Mouse (Mus musculus): ENCODE data around the gene Prr22.

Prr22 gene

GRCm38 (mm10) chr17:56769950-56770349 lies at the start of gene Prr22:
Gene Prr22 (plus strand): TSS chr17:56770250.
- DNase-seq (ENCODE audit: low read depth, low spot score), result no peak

GRCm38 (mm10) chr17:56722441-56722840 lies 47.6 kb upstream of the Prr22 start:
- DNase-seq (ENCODE audit: low read depth, low spot score), result no peak

GRCm38 (mm10) chr17:56723419-56724161 lies 46.5 kb upstream of the Prr22 start:
- no peak for DNase-seq (ENCODE audit: low read depth, low spot score)

- no peak for DNase-seq (ENCODE audit: low read depth, low spot score)
These were observed 42.9 kb upstream of the Prr22 start for GRCm38 (mm10) chr17:56727029-56727649.

- DNase-seq (ENCODE audit: low read depth, low spot score), result no peak
These were observed 42.4 kb upstream of the Prr22 start for GRCm38 (mm10) chr17:56727659-56728058.

GRCm38 (mm10) chr17:56728117-56728516 lies 41.9 kb upstream of the Prr22 start:
- DNase-seq (ENCODE audit: low read depth, low spot score), result no peak

GRCm38 (mm10) chr17:56729151-56729550 lies 40.9 kb upstream of the Prr22 start:
- no peak for DNase-seq (ENCODE audit: low read depth, low spot score)

GRCm38 (mm10) chr17:56729656-56730055 lies 40.4 kb upstream of the Prr22 start:
- no peak for DNase-seq (ENCODE audit: low read depth, low spot score)

GRCm38 (mm10) chr17:56736534-56736933 lies 33.5 kb upstream of the Prr22 start:
- DNase-seq (ENCODE audit: low read depth, low spot score), result no peak

GRCm38 (mm10) chr17:56738221-56738620 lies 31.8 kb upstream of the Prr22 start:
- DNase-seq (ENCODE audit: low read depth, low spot score), result no peak

- DNase-seq (ENCODE audit: low read depth, low spot score), result no peak
These were observed 29.8 kb upstream of the Prr22 start for GRCm38 (mm10) chr17:56740118-56740787.

GRCm38 (mm10) chr17:56740788-56741160 lies 29.3 kb upstream of the Prr22 start:
- no peak for DNase-seq (ENCODE audit: low read depth, low spot score)

GRCm38 (mm10) chr17:56744173-56744572 lies 25.9 kb upstream of the Prr22 start:
- no peak for DNase-seq (ENCODE audit: low read depth, low spot score)

- no peak for DNase-seq (ENCODE audit: low read depth, low spot score)
These were observed 18.5 kb upstream of the Prr22 start for GRCm38 (mm10) chr17:56751404-56752072.

- DNase-seq (ENCODE audit: low read depth, low spot score), result no peak
These were observed 16.6 kb upstream of the Prr22 start for GRCm38 (mm10) chr17:56753452-56753851.

- DNase-seq (ENCODE audit: low read depth, low spot score), result no peak
These were observed 15.5 kb upstream of the Prr22 start for GRCm38 (mm10) chr17:56754271-56755185.

- no peak for DNase-seq (ENCODE audit: low read depth, low spot score)
These were observed 13.2 kb upstream of the Prr22 start for GRCm38 (mm10) chr17:56756703-56757399.

GRCm38 (mm10) chr17:56757416-56758123 lies 12.5 kb upstream of the Prr22 start, which contains the start of gene Nrtn:
Gene Nrtn (minus strand): TSS chr17:56757530.
- peak; percentile 68 for DNase-seq (ENCODE audit: low read depth, low spot score)

GRCm38 (mm10) chr17:56758132-56758531 lies 11.9 kb upstream of the Prr22 start:
- no peak for DNase-seq (ENCODE audit: low read depth, low spot score)

- DNase-seq (ENCODE audit: low read depth, low spot score), result no peak
These were observed 10.8 kb upstream of the Prr22 start for GRCm38 (mm10) chr17:56759261-56759660.

Data from retina, adult 2 months (tissue).